ENCODE assay signal across 8 mouse cellular contexts in the genomic region with DNA sequence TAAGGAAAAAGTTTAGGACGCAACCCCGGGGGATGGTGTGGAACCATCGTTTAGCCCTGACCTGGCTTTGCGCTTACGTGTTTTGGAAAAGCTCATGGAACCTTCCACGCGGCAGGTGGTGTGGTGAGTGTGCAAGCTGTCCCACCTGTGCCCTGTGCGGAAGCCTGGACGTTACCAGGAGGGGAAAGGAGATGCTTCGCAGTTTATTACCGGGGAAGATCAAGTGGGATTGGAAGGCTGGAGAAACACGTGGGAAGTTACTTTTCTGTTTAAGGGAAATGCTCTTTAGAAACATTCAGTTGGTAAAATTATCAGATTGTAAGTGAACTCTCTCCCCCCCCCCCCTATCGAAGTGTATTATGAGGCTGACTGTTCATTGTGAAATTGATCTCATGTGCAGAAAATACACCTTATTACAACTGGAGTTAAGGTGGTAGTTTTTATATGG. TPM values are rescaled to one million over a fixed set of nuclear protein-coding genes. Genes with fewer than 3 reads are reported as not detected.
DNase-seq lines count a peak whose midpoint lies in the region; ATAC-seq lines count a peak whose summit lies in the region.

No protein-coding gene starts in this region.

- intact Hi-C loops in left cerebral cortex, postnatal 25 days (cut with DNase I), result loop anchor here (2.0 kb wide), 1 partner anchor 58 kb away; a partner anchor contains a TSS

- 2% methylated on average over 13 of the region's 13 CpGs for WGBS in forebrain, embryonic 10.5 days
- 4% methylated on average over 13 of the region's 13 CpGs for WGBS in limb, embryonic 10.5 days
- WGBS in midbrain, embryonic 12.5 days, result 4% methylated on average over 13 of the region's 13 CpGs

- peak; percentile 11 to 12 for DNase-seq in layer of hippocampus, adult 18-20 months (ENCODE audit: low spot score in 2 of 2)
- no peak for DNase-seq in layer of hippocampus, postnatal 36 days
- DNase-seq in brain, adult 2 months (ENCODE audit: low read depth, low spot score), result peak; percentile 75
- no peak for DNase-seq in forebrain, embryonic 10.5 days (ENCODE audit: extremely low spot score, low spot score)
- DNase-seq in limb, embryonic 10.5 days (ENCODE audit: low spot score), result no peak
- no peak for DNase-seq in ovary, postnatal 14 days (ENCODE audit: low spot score)
- DNase-seq in left cerebral cortex, postnatal 25 days (ENCODE audit: low spot score in 2 of 2), result no peak

- H3K9ac ChIP-seq in midbrain, embryonic 12.5 days (replicated peaks), result peak overlapping the region; percentile 93

- H3K4me2 ChIP-seq in midbrain, embryonic 12.5 days (replicated peaks), result peak overlapping the region; percentile 80

- peak; percentile 28; the same call in 1 of the 2 replicates for ATAC-seq in midbrain, embryonic 12.5 days (ENCODE audit: low FRiP score, low read depth)

- H3K27ac ChIP-seq in forebrain, embryonic 10.5 days, result peak overlapping the region; percentile 95
- H3K27ac ChIP-seq in limb, embryonic 10.5 days, result peak overlapping the region; percentile 94
- H3K27ac ChIP-seq in midbrain, embryonic 12.5 days (replicated peaks), result peak overlapping the region; percentile 87; the same call in 1 of the 2 replicates

- H3K27me3 ChIP-seq in forebrain, embryonic 10.5 days (ENCODE audit: poor library complexity, severe bottlenecking), result peaks cover 14% of the 10 kb centered on the region
- no peaks in the 10 kb centered on the region for H3K27me3 ChIP-seq in limb, embryonic 10.5 days (ENCODE audit: low read depth, poor library complexity, severe bottlenecking)
- H3K27me3 ChIP-seq in midbrain, embryonic 12.5 days, result peaks cover 12% of the 10 kb centered on the region; the same call in 1 of the 2 replicates

- peaks cover 29% of the 10 kb centered on the region for H3K4me1 ChIP-seq in forebrain, embryonic 10.5 days
- H3K4me1 ChIP-seq in limb, embryonic 10.5 days, result peaks cover 24% of the 10 kb centered on the region
- peaks cover 21% of the 10 kb centered on the region for H3K4me1 ChIP-seq in midbrain, embryonic 12.5 days

- H3K36me3 ChIP-seq in forebrain, embryonic 10.5 days (replicated peaks), result peaks cover 10% of the 10 kb centered on the region
- peaks cover 11% of the 10 kb centered on the region; the same call in 1 of the 2 replicates for H3K36me3 ChIP-seq in limb, embryonic 10.5 days
- H3K36me3 ChIP-seq in midbrain, embryonic 12.5 days, result no peaks in the 10 kb centered on the region

- peak overlapping the region; percentile 90 for H3K4me3 ChIP-seq in forebrain, embryonic 10.5 days
- peak overlapping the region; percentile 78 for H3K4me3 ChIP-seq in limb, embryonic 10.5 days
- peak overlapping the region; percentile 89 for H3K4me3 ChIP-seq in midbrain, embryonic 12.5 days

- H3K9me3 ChIP-seq in forebrain, embryonic 10.5 days, result no peaks in the 10 kb centered on the region
- no peaks in the 10 kb centered on the region for H3K9me3 ChIP-seq in limb, embryonic 10.5 days (replicated peaks)
- H3K9me3 ChIP-seq in midbrain, embryonic 12.5 days, result no peaks in the 10 kb centered on the region

RNA-seq across cellular contexts. Expression of a gene that starts 1.6 kb away (rescaled TPM):
- 10 to 100 TPM; 62.4 to 63.6 TPM for total RNA-seq in layer of hippocampus, adult 18-20 months (2021)
- total RNA-seq in layer of hippocampus, postnatal 36 days (2021), result 10 to 100 TPM; 62.0 to 66.6 TPM
- 35.4 and 37.0 TPM in 2 replicates for polyA plus RNA-seq in forebrain, embryonic 10.5 days (2016; fragmentation: Nextera tagmentation; extraction: Ambion mirVana)
- polyA plus RNA-seq in limb, embryonic 10.5 days (2016; fragmentation: Nextera tagmentation; extraction: Ambion mirVana), result 32.6 and 33.9 TPM in 2 replicates
- polyA plus RNA-seq in midbrain, embryonic 12.5 days (2016; fragmentation: Nextera tagmentation; extraction: Ambion mirVana), result 47.0 and 48.6 TPM in 2 replicates
- total RNA-seq in left cerebral cortex, postnatal 25 days (2021), result 10 to 100 TPM; 64.0 to 65.5 TPM

RNA-seq across cellular contexts. Expression of a gene that starts 58.4 kb away (rescaled TPM):
- 10 to 100 TPM; 32.5 to 34.6 TPM for total RNA-seq in layer of hippocampus, adult 18-20 months (2021)
- total RNA-seq in layer of hippocampus, postnatal 36 days (2021), result 10 to 100 TPM; 35.2 to 35.3 TPM
- 79.6 and 83.0 TPM in 2 replicates for polyA plus RNA-seq in forebrain, embryonic 10.5 days (2016; fragmentation: Nextera tagmentation; extraction: Ambion mirVana)
- 72.0 and 74.3 TPM in 2 replicates for polyA plus RNA-seq in limb, embryonic 10.5 days (2016; fragmentation: Nextera tagmentation; extraction: Ambion mirVana)
- 82.5 and 90.2 TPM in 2 replicates for polyA plus RNA-seq in midbrain, embryonic 12.5 days (2016; fragmentation: Nextera tagmentation; extraction: Ambion mirVana)
- total RNA-seq in left cerebral cortex, postnatal 25 days (2021), result 10 to 100 TPM; 38.7 to 44.2 TPM

Comparison
In these comparisons a context has a peak if more than half of its experiments do, and no peak if none do; other contexts are left out.
1. DNase-seq: peak in layer of hippocampus, adult 18-20 months (2 of 2) and brain, adult 2 months (single experiment); none in layer of hippocampus, postnatal 36 days (0 of 2), forebrain, embryonic 10.5 days (single experiment), limb, embryonic 10.5 days (single experiment), ovary, postnatal 14 days (single experiment) and left cerebral cortex, postnatal 25 days (0 of 2).
2. Peak in every context shown above with its lines, with median percentiles within 50 percentile points of each other: H3K27ac ChIP-seq and H3K4me3 ChIP-seq.